Mouse (Mus musculus) gastrocnemius, postnatal 4 days (tissue): ENCODE data around the gene Fam90a1b. TPM values are rescaled to one million over a fixed set of nuclear protein-coding genes. Genes with fewer than 3 reads are reported as not detected.
"Not testable (repeated sequence)": the region's sequence is repeated elsewhere in the genome, so short reads cannot be mapped to it uniquely, and the experiment has no call there.

ENCODE experiments used
- DNase-seq, 2 experiments: peaks; one replicate each; pipeline ENCODE4 v3.0.0; 2021 to 2022; ENCODE audit warnings: low spot score in 2 of 2, mixed read lengths in 2 of 2
- long read RNA-seq, 2 experiments: library from polyadenylated mRNA; stranded (forward); transcript quantifications; one replicate each; pipeline ENCODE4 v2.0.0; 2021
- microRNA-seq: library from miRNA; unstranded; fragments of <30 nt; microRNA quantifications from one replicate; pipeline ENCODE4 v1.2.0, GENCODE M21; 2021
- total RNA-seq, 2 experiments: library from RNA; stranded (reverse); gene quantifications; 2 replicates each; pipeline ENCODE4 v1.2.3; 2021

The Fam90a1b gene
- total RNA-seq: under 1 TPM in 1 of 2 experiments, not detected in 1; 0.10 TPM
- long read RNA-seq, experiment 1: 0 reads
- long read RNA-seq, experiment 2: 0 reads

GRCm38 (mm10) chrX:94366670-94367241 lies at the start of gene Fam90a1b, which contains the start of gene Apoo:
TSS of gene Fam90a1b (minus strand) at chrX:94366777.
TSS of gene Apoo (plus strand) at chrX:94367117.
- DNase-seq: peak; percentile 72 to 89

DNA sequence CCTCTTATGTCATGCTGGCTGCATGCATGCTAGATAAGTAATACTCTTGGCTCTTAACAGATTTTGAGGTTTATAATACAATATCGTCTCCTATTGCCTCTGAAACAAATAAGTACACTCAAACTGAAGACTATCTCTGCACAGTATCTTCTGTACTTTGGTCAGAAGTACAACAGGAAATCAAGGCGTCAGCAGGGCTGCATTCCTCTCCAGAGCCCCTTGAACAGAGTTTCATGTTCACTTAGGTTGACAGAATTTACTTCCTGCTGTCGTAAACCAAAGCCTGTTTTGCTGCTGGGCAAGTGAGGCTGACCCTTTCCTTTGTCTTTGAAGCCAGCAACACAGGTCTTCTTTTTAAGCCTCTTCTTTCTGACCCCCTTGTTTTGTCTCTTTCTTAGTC lies 42.4 kb upstream of the Fam90a1b start:
- DNase-seq: no peak

- DNase-seq: no peak
Observed at GRCm38 (mm10) chrX:94378734-94379133, 12.2 kb upstream of the Fam90a1b start.

DNA sequence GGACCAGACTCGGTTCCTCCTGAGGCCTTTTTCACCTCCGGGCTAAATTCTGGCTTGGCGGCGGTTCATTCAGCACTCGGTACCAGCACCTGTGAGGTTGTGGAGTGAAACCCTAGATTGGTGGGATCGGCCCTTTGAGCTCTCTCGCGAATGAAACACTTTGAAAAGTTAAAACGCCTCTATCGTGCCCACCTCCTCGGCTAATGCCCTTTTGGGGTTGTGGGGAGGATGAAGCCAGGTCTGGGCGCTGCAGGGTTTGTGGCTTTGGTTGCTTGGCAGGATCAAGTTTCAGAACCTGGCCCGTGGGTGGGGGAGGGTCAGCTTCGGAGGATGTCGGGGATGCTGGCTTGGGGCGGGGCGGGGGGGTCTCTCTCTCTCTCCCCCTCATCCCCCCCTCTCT lies 671 bp upstream of the Fam90a1b start:
- no peak for DNase-seq

GRCm38 (mm10) chrX:94366029-94366428 lies 548 bp downstream of the Fam90a1b start:
- DNase-seq: peak in 1 of 2 experiments; percentile 7

GRCm38 (mm10) chrX:94365381-94365925 lies 1.1 kb downstream of the Fam90a1b start:
- DNase-seq: no peak

- DNase-seq: not testable (repeated sequence)
Observed at GRCm38 (mm10) chrX:94343638-94344037, 22.9 kb downstream of the Fam90a1b start.

GRCm38 (mm10) chrX:94321036-94321902 lies 45.3 kb downstream of the Fam90a1b start:
- DNase-seq: no peak

Small RNA genes lying within 50 kb of the gene (microRNA-seq; reads per million reads assigned to microRNA genes)
- gene Gm44477: not detected

Other genes starting within 250 kb of the Fam90a1b start
- gene Zfx, start 243.1 kb downstream of the Fam90a1b start, total RNA-seq: 10 to 100 TPM; 32.2 to 38.0 TPM
- 100 to 1,000 TPM in 1 of 2 experiments, 10 to 100 TPM in 1; 89.2 to 134 TPM for gene Eif2s3x, start 153.9 kb downstream of the Fam90a1b start, total RNA-seq
- gene Klhl15, start 132.2 kb downstream of the Fam90a1b start, total RNA-seq: 10 to 100 TPM; 10.7 to 10.9 TPM
- gene Apoo, start 340 bp upstream of the Fam90a1b start, total RNA-seq: 100 to 1,000 TPM in 1 of 2 experiments, 10 to 100 TPM in 1; 62.6 to 118 TPM
- gene Maged1, start 175.4 kb upstream of the Fam90a1b start, total RNA-seq: 100 to 1,000 TPM; 304 to 318 TPM